Mouse (Mus musculus): ENCODE measurements around the gene Sh3bp2. TPM values are rescaled to one million over a fixed set of nuclear protein-coding genes. Genes with fewer than 3 reads are reported as not detected.
A peak's percentile ranks its signal among the peaks of the same experiment; 100 is the strongest.

Sh3bp2 gene
- total RNA-seq (2014; rRNA removed) (35.5 and 44.1 TPM in 2 replicates), polyA plus RNA-seq (2015; fragmentation: Nextera tagmentation; extraction: Ambion mirVana) (17.6 and 20.3 TPM in 2 replicates)

DNA sequence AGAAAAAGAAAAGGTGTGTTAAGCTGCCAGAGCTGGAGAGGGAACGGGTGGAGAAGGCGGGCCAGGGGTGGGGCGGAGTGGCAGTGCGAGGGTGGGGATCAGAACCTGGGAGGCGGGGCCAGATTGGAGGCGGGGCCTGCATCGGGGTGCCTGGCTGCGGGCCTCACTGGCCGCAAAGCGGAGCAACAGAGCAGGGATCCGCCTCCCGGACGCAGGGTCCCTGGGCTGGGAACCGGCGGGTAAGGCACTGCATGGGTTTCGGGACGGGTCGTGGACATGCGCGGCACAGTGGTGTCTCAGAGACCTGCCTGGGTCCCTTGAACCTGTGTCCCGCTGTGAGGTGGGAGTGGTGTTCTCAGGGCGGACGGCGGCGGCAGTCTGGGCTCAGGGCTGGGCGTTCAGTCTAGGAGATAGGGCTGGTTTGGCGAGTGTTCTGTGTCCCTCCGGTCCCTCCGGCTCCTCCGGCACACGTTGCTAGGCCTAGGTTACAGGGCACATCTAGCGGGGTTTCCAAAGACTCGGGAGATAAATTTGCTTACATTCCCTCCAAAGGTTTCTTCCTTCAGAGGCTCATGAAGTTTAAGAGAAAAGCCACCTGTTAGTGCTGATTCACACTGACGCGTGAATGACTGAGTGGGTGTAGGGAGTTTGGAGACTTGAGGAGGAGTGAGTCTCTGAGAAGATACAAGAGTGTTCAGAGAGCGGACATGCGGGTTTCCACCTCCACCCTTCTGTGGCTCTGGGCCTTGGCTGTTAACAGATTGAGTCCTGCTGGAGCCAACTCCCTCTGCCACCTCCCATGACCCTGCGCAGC lies at the start of gene Sh3bp2:
TSS of gene Sh3bp2 (plus strand) at position 176 of the 814 bp plus-strand sequence.
- Histone ChIP-seq H3K36me3 (ENCODE audit: insufficient read depth, low read length) (no peaks in the 10 kb centered on the region), H3K4me3 (ENCODE audit: low read depth, low read length) (peak within 1 kb of the TSS; percentile 46), H3K9me3 (ENCODE audit: low read length) (no peaks in the 10 kb centered on the region), H3K27me3 (ENCODE audit: insufficient read depth, low read length) (no peaks in the 10 kb centered on the region; the same call in 1 of the 2 replicates), H3K4me2 (ENCODE audit: low read depth, low read length, poor library complexity, severe bottlenecking) (peak within 1 kb of the TSS; percentile 80), H3K27ac (ENCODE audit: low read depth, low read length) (no peak within 1 kb of the TSS), H3K4me1 (ENCODE audit: insufficient read depth, low read length) (no peaks in the 10 kb centered on the region), H3K9ac (replicated peaks; ENCODE audit: low read length, poor library complexity, severe bottlenecking) (peak within 1 kb of the TSS; percentile 34; the same call in 1 of the 2 replicates)
- ATAC-seq (ENCODE audit: low FRiP score) (peak; percentile 68), DNase-seq (ENCODE audit: low spot score) (peak; percentile 76)
- WGBS = 3% methylated on average over 38 of the region's 38 CpGs
- TF ChIP-seq CTCF (IDR thresholded peaks at IDR 0.05) = no peak

DNA sequence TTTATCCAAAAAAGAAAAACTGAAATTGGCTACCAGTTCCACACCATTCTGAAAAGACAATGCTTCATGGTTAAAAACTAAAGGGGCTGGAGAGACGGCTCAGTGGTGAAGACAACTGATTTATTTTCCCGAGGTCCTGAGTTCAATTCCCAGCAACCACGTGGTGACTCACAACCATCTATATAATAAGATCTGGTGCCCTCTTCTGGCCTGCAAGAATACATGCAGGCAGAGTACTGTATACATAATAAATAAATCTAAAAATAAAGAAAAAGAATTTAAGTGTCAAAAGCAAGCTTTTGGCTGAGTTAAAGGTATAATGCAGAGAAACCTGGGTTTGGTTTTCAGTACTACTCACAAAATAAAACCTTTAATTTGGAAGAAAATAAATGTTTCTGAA lies 44.7 kb upstream of the Sh3bp2 start:
- WGBS = 88% methylated on average over 3 of the region's 3 CpGs
- Histone ChIP-seq H3K9ac (replicated peaks; ENCODE audit: low read length, poor library complexity, severe bottlenecking) (no peak overlapping the region), H3K9me3 (ENCODE audit: low read length) (no peaks in the 10 kb centered on the region), H3K36me3 (ENCODE audit: insufficient read depth, low read length) (peaks cover 35% of the 10 kb centered on the region), H3K27me3 (ENCODE audit: insufficient read depth, low read length) (no peaks in the 10 kb centered on the region), H3K4me2 (ENCODE audit: low read depth, low read length, poor library complexity, severe bottlenecking) (no peak overlapping the region), H3K4me1 (ENCODE audit: insufficient read depth, low read length) (no peaks in the 10 kb centered on the region), H3K4me3 (ENCODE audit: low read depth, low read length) (no peak overlapping the region), H3K27ac (ENCODE audit: low read depth, low read length) (no peak overlapping the region)
- peak; percentile 30 for TF ChIP-seq CTCF (IDR thresholded peaks at IDR 0.05)
- DNase-seq (ENCODE audit: low spot score) (no peak), ATAC-seq (ENCODE audit: low FRiP score) (no peak)

- no peak overlapping the region for H3K27ac ChIP-seq (ENCODE audit: low read depth, low read length)
- H3K4me2 ChIP-seq (ENCODE audit: low read depth, low read length, poor library complexity, severe bottlenecking) = no peak overlapping the region
- no peaks in the 10 kb centered on the region for H3K9me3 ChIP-seq (ENCODE audit: low read length)
- H3K9ac ChIP-seq (replicated peaks; ENCODE audit: low read length, poor library complexity, severe bottlenecking) = no peak overlapping the region
- H3K27me3 ChIP-seq (ENCODE audit: insufficient read depth, low read length) = no peaks in the 10 kb centered on the region
- DNase-seq (ENCODE audit: low spot score) (no peak), ATAC-seq (ENCODE audit: low FRiP score) (no peak)
- TF ChIP-seq CTCF (IDR thresholded peaks at IDR 0.05) = no peak
- H3K4me1 ChIP-seq (ENCODE audit: insufficient read depth, low read length) = no peaks in the 10 kb centered on the region
- 91% methylated on average over 15 of the region's 15 CpGs for WGBS
- H3K4me3 ChIP-seq (ENCODE audit: low read depth, low read length) = no peak overlapping the region
- H3K36me3 ChIP-seq (ENCODE audit: insufficient read depth, low read length) = peaks cover 21% of the 10 kb centered on the region
Measured at GRCm38 (mm10) chr5:34485731-34486130, 39.9 kb upstream of the Sh3bp2 start.

DNA sequence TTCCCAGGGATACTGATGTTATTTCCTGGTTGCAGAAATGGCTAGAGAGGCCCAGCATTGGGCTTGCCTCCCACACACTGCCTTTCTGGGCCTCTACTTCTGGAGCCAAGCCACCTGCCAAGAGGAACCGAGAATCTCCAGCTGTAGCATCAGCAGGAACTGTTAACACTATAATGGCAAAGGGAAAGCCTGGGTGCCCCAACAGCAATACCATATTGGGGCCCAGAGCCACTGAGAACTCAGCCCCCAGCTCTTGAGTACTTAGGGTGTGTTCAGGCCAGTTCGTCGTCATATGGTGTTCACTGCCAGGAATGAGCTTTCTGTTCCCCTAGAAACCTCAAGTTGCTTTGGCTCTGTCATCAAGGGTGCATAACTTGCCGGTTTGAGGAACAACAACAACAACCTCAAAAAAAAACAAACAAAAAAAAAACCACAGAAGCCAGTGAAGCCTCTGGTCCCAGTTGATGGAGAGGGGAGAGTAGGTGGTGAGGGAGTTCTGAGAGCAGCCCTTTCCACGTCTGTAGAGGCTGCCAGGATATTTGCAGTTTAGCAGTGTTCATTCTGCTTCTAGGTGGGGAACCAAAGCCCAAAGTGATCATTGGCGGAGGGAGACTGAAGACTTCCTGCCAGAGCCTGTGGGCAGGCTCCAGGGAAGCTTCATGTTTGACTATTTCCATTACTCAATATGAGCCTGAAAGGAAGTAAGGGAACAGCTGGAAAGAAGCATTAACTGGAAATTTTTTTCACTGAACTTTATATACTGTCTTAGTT lies 38.1 kb upstream of the Sh3bp2 start:
- Histone ChIP-seq H3K4me1 (ENCODE audit: insufficient read depth, low read length) (no peaks in the 10 kb centered on the region), H3K4me3 (ENCODE audit: low read depth, low read length) (no peak overlapping the region), H3K4me2 (ENCODE audit: low read depth, low read length, poor library complexity, severe bottlenecking) (no peak overlapping the region), H3K27ac (ENCODE audit: low read depth, low read length) (no peak overlapping the region), H3K9ac (replicated peaks; ENCODE audit: low read length, poor library complexity, severe bottlenecking) (no peak overlapping the region), H3K9me3 (ENCODE audit: low read length) (no peaks in the 10 kb centered on the region), H3K27me3 (ENCODE audit: insufficient read depth, low read length) (no peaks in the 10 kb centered on the region), H3K36me3 (ENCODE audit: insufficient read depth, low read length) (peaks cover 17% of the 10 kb centered on the region)
- no peak for DNase-seq (ENCODE audit: low spot score)
- WGBS = 81% methylated on average over 6 of the region's 6 CpGs
- ATAC-seq (ENCODE audit: low FRiP score) = no peak
- TF ChIP-seq CTCF (IDR thresholded peaks at IDR 0.05) = no peak

DNA sequence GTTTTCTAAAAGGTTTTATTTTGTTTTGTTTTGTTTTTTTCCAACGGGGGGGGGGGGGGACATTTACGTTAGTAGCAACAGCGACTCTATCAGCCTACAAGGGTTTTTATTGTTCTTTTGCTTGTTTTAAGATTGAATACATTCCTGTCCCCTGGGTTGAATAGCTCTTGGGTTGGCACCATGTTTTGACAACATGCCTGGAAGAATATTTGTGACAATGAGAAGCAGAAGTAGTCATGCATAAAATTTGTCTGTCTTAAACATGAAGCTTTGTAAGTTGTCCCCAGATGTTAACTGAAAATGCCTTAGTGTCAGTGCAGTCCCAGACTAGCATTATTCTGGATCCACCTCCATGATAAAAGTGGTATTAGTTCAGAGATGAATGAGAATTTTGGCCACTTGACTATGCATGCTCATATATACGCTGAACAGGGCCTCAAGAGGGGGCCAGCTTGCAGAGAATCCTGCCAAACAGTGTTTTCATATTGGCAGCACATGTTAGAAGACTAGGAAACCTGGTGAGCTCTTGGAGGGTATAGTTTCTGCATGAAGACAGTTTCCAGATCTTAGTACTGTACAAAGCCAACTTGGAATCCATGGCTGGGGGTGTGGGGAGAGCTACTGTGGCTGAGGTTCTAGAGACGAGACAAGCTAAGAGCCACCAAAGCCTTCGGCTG lies 36.8 kb upstream of the Sh3bp2 start:
- DNase-seq (ENCODE audit: low spot score) = peak; percentile 26
- H3K9me3 ChIP-seq (ENCODE audit: low read length) = no peaks in the 10 kb centered on the region

More for the DNA sequence above, 36.8 kb upstream of the Sh3bp2 start:
- no peak overlapping the region for H3K4me3 ChIP-seq (ENCODE audit: low read depth, low read length)
- WGBS = 72% methylated on average over 6 of the region's 6 CpGs
- peaks cover 13% of the 10 kb centered on the region for H3K36me3 ChIP-seq (ENCODE audit: insufficient read depth, low read length)
- ATAC-seq (ENCODE audit: low FRiP score) = no peak
- no peak overlapping the region for H3K9ac ChIP-seq (replicated peaks; ENCODE audit: low read length, poor library complexity, severe bottlenecking)
- H3K4me2 ChIP-seq (ENCODE audit: low read depth, low read length, poor library complexity, severe bottlenecking) = no peak overlapping the region
- no peak for TF ChIP-seq CTCF (IDR thresholded peaks at IDR 0.05)
- H3K27ac ChIP-seq (ENCODE audit: low read depth, low read length) = no peak overlapping the region
- no peaks in the 10 kb centered on the region for H3K27me3 ChIP-seq (ENCODE audit: insufficient read depth, low read length)
- H3K4me1 ChIP-seq (ENCODE audit: insufficient read depth, low read length) = no peaks in the 10 kb centered on the region

All from midbrain, postnatal 0 days (tissue).